Mouse (Mus musculus) megakaryocyte-erythroid progenitor cell, adult 5-6 weeks (primary cell): ENCODE results near the gene Ngly1. TPM values are rescaled to one million over a fixed set of nuclear protein-coding genes. Genes with fewer than 3 reads are reported as not detected.
A peak's percentile ranks its signal among the peaks of the same experiment; 100 is the strongest.

Source experiments
- ATAC-seq: replicated peaks from 2 replicates; pipeline ENCODE4 v1.8.0; 2016; ENCODE audit warnings: mild to moderate bottlenecking, inconsistent platforms; ENCODE audit not compliant: severe bottlenecking, poor library complexity, low FRiP score, low TSS enrichment
- total RNA-seq, 2 experiments: library from RNA; stranded (forward) in 1 of 2; stranded (reverse) in 1 of 2; fragments of 200-1000, 215-1000 nt in 1 of 2; fragments of >200 nt in 1 of 2; fragmentation: Nextera tagmentation in 1 of 2; gene quantifications; 2 replicates each; pipeline ENCODE4 v1.2.3; 2014 to 2017

Ngly1 gene
- total RNA-seq, 2 experiments from 2014 or later = 55.1 to 57.5 TPM

DNA sequence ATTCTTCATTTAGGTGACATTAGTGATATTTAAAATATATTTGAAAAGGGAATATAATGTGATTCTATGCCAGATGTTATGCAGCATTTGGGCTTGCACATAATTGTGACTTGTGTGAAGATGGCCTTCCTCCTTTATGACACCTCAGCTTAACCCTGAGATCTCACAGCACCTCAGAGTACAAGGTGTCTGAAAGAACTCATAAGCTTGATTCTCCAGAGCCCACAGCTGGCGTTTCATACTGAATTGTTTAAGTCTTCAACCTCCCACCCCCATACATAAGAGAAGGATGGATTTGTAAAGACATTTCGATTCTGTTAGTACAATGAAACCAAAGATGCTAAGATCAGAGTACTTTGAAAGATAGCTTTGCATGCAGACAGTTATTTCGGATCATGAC lies 1.0 kb downstream of the Ngly1 start:
- no peak for ATAC-seq

DNA sequence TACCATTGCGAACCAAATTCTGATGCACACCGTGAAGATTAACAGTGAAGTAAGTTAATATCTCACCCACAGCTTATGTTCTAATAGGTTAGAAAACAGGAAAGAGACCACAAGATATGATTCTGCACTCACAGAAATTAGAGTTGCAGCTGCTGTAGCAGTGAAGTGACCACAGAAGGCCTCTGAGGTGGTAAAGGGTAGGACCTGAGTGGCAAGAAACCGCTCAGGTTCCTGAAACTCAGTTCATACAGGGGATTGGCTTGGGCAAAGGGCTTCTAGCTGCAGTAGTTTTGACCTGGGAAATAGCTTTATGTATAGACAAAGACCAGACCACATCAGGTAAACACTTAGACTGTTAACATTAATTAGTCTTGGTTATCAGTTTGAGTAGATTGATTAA lies 6.7 kb downstream of the Ngly1 start:
- peak; percentile 42 for ATAC-seq

- peak; percentile 72 for ATAC-seq
These were observed 7.1 kb downstream of the Ngly1 start for GRCm38 (mm10) chr14:16256209-16256608.

- no peak for ATAC-seq
These were observed 11.5 kb downstream of the Ngly1 start for GRCm38 (mm10) chr14:16260541-16260940.

DNA sequence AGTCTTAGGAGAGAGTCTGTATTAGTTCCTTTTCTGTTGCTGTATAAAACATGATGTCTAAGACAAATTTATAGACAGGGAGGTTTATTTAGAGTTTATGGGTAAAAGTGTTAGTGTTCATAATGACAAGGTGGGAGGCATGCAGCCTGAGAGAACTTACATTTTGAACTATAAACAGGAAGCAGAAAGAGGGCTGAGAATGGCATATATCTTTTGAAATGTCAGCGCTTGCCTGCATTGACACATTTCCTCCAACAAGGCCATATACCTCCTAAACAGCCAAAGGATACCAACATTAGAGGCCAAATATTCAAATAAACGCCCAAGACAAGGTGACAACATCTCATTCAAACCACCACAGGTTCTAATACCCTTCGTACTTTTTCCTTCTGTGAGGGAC lies 12.8 kb downstream of the Ngly1 start:
- ATAC-seq = no peak

DNA sequence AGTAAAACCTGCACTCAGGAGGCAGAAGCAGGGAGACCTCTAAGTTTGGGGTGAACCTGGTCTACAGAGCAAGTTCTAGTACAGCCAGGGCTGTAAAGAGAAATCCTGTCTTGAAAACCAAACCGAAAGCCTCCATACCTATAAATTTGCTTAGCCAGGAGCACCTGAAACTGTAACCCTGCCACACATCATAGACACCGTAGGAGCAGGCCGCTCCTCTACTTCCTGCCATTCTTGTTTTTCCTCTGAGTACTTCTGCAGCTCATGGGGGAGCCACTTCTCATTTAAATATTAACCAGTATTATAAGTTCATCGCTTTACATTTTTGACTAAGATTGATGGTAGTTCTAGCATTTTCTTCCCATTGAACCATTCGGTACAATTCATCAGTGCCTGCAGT lies 17.9 kb downstream of the Ngly1 start:
- ATAC-seq = no peak

- no peak for ATAC-seq
These were observed 20.7 kb downstream of the Ngly1 start for GRCm38 (mm10) chr14:16269776-16270175.

DNA sequence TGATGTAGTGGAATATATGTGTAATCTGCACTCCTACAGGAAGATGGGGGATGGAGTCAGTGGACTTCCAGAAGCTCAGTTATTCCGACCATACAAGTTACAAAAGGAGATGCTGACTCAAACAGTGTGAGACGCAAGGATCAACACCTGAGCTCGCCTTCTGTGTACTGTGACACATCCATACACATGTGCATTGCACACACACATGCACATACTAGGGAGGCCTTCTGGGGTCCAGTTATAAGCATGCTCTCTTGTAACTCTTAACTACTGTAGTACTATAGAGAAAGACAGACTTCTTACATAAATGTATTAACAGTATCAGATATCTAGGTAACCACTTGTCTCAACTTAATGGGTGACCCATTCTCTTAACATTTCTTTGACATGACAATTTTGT lies 24.6 kb downstream of the Ngly1 start:
- no peak for ATAC-seq

- no peak for ATAC-seq
These were observed 30.1 kb downstream of the Ngly1 start for GRCm38 (mm10) chr14:16279196-16279595.

DNA sequence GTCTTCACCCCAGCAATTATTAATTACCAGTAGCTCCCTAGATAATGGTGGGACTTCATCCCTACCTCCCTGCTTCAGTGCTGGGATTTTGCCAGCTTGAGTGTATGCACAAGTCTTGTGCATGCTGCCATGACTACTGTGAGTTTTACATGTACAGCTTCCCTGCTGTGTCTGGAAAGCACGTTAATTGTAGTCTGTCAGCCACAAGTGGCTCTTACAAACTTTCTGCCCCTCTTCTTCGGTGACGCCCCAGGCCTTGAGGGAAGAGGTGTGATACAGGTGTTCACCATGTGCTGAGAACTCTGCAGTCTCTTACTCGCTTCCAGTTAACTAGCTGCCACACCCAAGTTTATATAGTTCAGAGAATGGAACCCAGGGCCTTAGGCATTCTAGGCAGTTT lies 34.9 kb downstream of the Ngly1 start:
- ATAC-seq = no peak

DNA sequence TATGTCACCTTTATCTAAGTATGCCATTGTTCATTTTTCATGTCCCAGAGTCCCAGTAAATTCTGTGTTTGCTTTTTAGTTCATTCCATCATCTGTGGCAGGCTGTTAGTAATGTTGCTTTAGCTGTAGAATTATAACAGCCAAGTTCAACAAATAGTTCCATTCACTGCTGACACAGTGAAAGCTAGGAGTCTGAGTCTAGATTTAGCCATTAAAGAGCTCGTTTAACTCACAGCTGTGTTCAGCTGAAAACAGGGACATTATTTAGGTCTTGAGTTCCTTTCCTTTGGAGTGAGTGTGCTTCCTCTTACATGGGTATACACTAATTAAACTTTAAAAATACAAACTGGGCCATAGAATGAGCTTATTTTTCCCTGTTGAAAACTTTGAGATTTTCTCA lies 43.3 kb downstream of the Ngly1 start:
- ATAC-seq = no peak

GRCm38 (mm10) chr14:16293015-16293414 lies 43.9 kb downstream of the Ngly1 start:
- ATAC-seq = 0 out of 2 replicates have a peak, but pooled peaks have one; percentile 39

GRCm38 (mm10) chr14:16293921-16294320 lies 44.8 kb downstream of the Ngly1 start:
- ATAC-seq = no peak

DNA sequence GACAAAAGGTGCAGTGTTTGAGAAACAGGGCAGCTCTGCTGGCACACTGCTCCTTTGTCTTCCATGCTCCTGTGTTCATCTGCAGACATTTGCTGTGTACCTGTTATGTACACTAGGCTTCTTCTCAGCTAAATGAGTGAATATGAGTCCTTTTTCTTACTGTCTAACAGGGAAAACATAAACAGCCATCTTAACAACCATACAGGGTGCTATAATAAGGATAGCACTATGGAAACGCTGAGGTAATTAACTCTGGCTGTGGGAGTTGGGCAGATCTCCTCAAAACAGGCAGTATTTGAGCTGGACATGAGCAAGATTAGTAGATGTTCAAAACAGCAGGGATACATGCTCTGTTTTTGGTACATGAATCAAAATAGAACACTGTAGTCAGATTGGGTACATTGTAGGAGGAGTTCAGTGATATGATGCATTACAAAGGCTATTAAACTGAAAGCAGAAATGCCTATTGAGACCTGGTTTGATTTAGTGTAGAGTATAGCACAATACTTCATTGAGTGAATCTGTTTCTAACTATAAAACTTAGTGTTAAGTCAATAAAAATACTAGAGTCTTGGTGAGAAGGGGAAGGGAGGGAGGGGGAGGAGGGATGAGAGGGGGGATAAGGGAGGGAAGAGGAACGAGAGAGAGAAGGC lies 47.9 kb downstream of the Ngly1 start:
- ATAC-seq = no peak

DNA sequence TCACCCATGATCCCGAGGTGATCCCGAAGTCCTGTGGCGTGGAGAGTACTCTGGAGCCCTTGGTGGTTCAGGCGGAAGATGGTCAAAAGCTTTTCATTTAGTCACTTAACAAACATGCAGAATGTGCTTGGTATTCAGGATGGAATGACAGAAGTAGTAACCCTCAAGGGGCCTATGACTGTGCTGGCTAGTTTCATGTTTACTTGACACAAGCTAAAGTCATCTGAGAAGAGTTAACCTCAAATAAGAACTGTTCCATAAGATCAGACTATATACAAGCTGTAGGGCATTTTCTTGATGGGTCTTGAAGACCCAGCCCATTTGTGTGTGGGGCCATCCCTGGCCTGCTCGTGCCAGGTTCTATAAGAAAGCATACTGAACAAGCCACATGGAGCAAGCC lies 52.7 kb downstream of the Ngly1 start:
- ATAC-seq = no peak

- ATAC-seq = no peak
These were observed 53.6 kb downstream of the Ngly1 start for GRCm38 (mm10) chr14:16302688-16303087.

GRCm38 (mm10) chr14:16310791-16311190 lies 61.7 kb downstream of the Ngly1 start:
- ATAC-seq = no peak

- no peak for ATAC-seq
These were observed 63.5 kb downstream of the Ngly1 start for GRCm38 (mm10) chr14:16312599-16312998.

GRCm38 (mm10) chr14:16313073-16313472 lies 64.0 kb downstream of the Ngly1 start:
- ATAC-seq = peak; percentile 64; the same call in 1 of the 2 replicates

DNA sequence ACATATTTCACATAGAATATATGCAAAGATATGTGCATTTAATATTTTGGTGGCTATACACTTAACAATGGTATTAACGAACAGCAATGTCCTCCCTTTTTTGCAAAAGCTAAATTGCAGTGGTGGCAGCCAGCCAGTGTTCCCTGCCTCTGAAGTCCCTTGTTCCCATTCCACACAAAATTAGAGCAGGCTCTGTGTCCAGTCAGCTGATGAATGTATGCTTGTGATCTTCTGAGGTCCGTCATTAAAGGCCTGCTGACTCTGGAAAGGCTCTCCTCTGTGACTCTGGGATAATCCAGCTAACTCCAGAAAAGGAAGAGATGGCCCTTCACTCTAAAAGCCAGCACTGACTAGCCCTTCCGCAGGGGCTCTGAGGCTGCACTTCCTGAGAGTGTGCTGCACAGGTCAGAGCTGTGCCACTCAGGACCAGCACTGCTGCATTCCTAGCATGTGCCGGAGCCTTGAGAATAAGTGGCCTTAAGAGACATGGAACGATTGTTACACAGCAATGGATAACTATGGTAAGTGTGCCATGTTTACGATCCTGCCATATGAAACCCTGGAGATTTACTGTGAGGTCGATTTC lies 64.9 kb downstream of the Ngly1 start:
- ATAC-seq = 0 out of 2 replicates have a peak, but pooled peaks have one; percentile 2

DNA sequence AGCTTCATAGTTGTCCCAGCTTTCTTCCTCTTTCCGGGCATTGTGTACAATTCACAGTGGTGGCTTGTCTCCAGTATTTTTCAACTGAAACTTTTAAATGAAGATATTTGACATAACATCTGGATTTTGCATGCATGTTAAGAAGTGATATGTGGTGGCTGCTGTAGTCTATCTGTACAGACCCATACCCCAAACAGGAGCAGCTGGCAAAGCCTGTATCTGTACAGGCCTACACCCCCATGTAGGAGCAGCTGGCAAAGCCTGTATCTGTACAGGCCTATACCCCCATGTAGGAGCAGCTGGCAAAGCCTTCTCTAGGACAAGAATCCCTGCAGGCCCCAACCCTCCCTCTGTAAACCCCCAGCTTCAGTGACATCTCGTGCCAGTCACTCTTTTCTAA lies 65.8 kb downstream of the Ngly1 start:
- peak; percentile 94 for ATAC-seq
